Mouse (Mus musculus) forebrain, embryonic 11.5 days (tissue): ENCODE measurements around the gene App. TPM values are rescaled to one million over a fixed set of nuclear protein-coding genes. Genes with fewer than 3 reads are reported as not detected.

ENCODE experiments used
- ATAC-seq: fragments of 200-750 bp; cut with Nextera tagmentation; replicated peaks from 2 replicates; pipeline ENCODE4 v1.8.0; 2017; ENCODE audit warnings: moderate TSS enrichment; ENCODE audit not compliant: low FRiP score
- DNase-seq: peaks from one replicate; pipeline ENCODE4 v3.0.0-alpha.2; 2017; ENCODE audit warnings: low spot score
- H3K27ac ChIP-seq: fragments of 300-500 bp; sonication (generic); 2 replicates; pipeline ENCODE4 v1.5.1; 2014; ENCODE audit warnings: low read depth, low read length
- H3K27me3 ChIP-seq: fragments of 300-500 bp; sonication (generic); 2 replicates; pipeline ENCODE4 v1.6.1; 2014; ENCODE audit warnings: mild to moderate bottlenecking, low read length, mixed read lengths; ENCODE audit not compliant: control insufficient read depth, insufficient read depth
- H3K36me3 ChIP-seq: fragments of 300-500 bp; sonication (generic); 2 replicates; pipeline ENCODE4 v1.6.1; 2014; ENCODE audit warnings: mild to moderate bottlenecking, low read length, moderate library complexity, mixed read lengths; ENCODE audit not compliant: control insufficient read depth, insufficient read depth
- H3K4me1 ChIP-seq: fragments of 300-500 bp; sonication (generic); replicated peaks from 2 replicates; pipeline ENCODE4 v1.6.1; 2014; ENCODE audit warnings: low read length, mixed read lengths; ENCODE audit not compliant: control insufficient read depth, insufficient read depth
- H3K4me2 ChIP-seq: fragments of 300-500 bp; sonication (generic); 2 replicates; pipeline ENCODE4 v1.6.1; 2014; ENCODE audit warnings: low read depth, mild to moderate bottlenecking, low read length, moderate library complexity, mixed read lengths; ENCODE audit not compliant: severe bottlenecking
- H3K4me3 ChIP-seq: fragments of 300-500 bp; sonication (generic); 2 replicates; pipeline ENCODE4 v1.5.1; 2014; ENCODE audit warnings: low read depth, low read length
- H3K9ac ChIP-seq: fragments of 300-500 bp; sonication (generic); 2 replicates; pipeline ENCODE4 v1.6.1; 2014; ENCODE audit warnings: low read length
- H3K9me3 ChIP-seq: fragments of 300-500 bp; sonication (generic); 2 replicates; pipeline ENCODE4 v1.6.1; 2016; ENCODE audit warnings: low read length, mixed read lengths; ENCODE audit not compliant: control insufficient read depth
- WGBS: fragments of 180-500 bp; shearing (Covaris S2); extraction: QIAGEN DNeasy Blood & Tissue Kit; methylation state at CpG from one replicate; pipeline ENCODE4 v1.1.7; 2014; 5-methylcytosine and 5-hydroxymethylcytosine counted together
- polyA plus RNA-seq: library from polyadenylated mRNA; unstranded; fragments of >200 nt; fragmentation: Nextera tagmentation; extraction: Ambion mirVana; gene quantifications from 2 replicates; pipeline ENCODE4 v1.2.1, GENCODE M21; 2014

App gene
- polyA plus RNA-seq, 1 experiment from 2014 or later = 134 TPM

GRCm38 (mm10) chr16:85099487-85099886, 74.1 kb downstream of the App start:
- Histone ChIP-seq H3K4me2 (no peak overlapping the region), H3K27me3 (no peaks in the 10 kb centered on the region), H3K9me3 (no peaks in the 10 kb centered on the region), H3K4me3 (no peak overlapping the region), H3K27ac (no peak overlapping the region), H3K36me3 (no peaks in the 10 kb centered on the region; the same call in 1 of the 2 replicates), H3K4me1 (no peaks in the 10 kb centered on the region), H3K9ac (no peak overlapping the region)
- WGBS = 70% methylated on average over 7 of the region's 7 CpGs
- no peak for DNase-seq
- no peak for ATAC-seq

- no peak overlapping the region for H3K27ac ChIP-seq
- H3K4me1 ChIP-seq = no peaks in the 10 kb centered on the region
- 92% methylated on average over 7 of the region's 7 CpGs for WGBS
- H3K4me3 ChIP-seq = no peak overlapping the region
- no peak overlapping the region for H3K4me2 ChIP-seq
- H3K27me3 ChIP-seq = no peaks in the 10 kb centered on the region
- H3K9ac ChIP-seq = no peak overlapping the region
- no peaks in the 10 kb centered on the region for H3K9me3 ChIP-seq
- no peaks in the 10 kb centered on the region; the same call in 1 of the 2 replicates for H3K36me3 ChIP-seq
- DNase-seq (no peak), ATAC-seq (no peak)
These were observed 74.5 kb downstream of the App start for GRCm38 (mm10) chr16:85099044-85099443.

GRCm38 (mm10) chr16:85096396-85096795, 77.2 kb downstream of the App start:
- H3K36me3 ChIP-seq = no peaks in the 10 kb centered on the region; the same call in 1 of the 2 replicates
- peaks cover 4% of the 10 kb centered on the region for H3K4me1 ChIP-seq
- H3K27ac ChIP-seq = no peak overlapping the region
- H3K4me3 ChIP-seq = no peak overlapping the region
- no peak overlapping the region for H3K4me2 ChIP-seq
- no peaks in the 10 kb centered on the region for H3K9me3 ChIP-seq
- 52% methylated on average over 6 of the region's 6 CpGs for WGBS
- ATAC-seq = no peak
- no peaks in the 10 kb centered on the region for H3K27me3 ChIP-seq
- no peak overlapping the region for H3K9ac ChIP-seq
- DNase-seq = no peak

- Histone ChIP-seq H3K9me3 (no peaks in the 10 kb centered on the region), H3K4me2 (no peak overlapping the region), H3K36me3 (no peaks in the 10 kb centered on the region; the same call in 1 of the 2 replicates), H3K9ac (no peak overlapping the region), H3K4me1 (peaks cover 9% of the 10 kb centered on the region), H3K4me3 (no peak overlapping the region), H3K27ac (no peak overlapping the region), H3K27me3 (no peaks in the 10 kb centered on the region)
- ATAC-seq (no peak), DNase-seq (no peak)
- 78% methylated on average over 2 of the region's 2 CpGs for WGBS
These were observed 77.6 kb downstream of the App start for GRCm38 (mm10) chr16:85095923-85096322.

GRCm38 (mm10) chr16:85092644-85093091, 80.9 kb downstream of the App start:
- Histone ChIP-seq H3K27ac (no peak overlapping the region; the same call in 1 of the 2 replicates), H3K36me3 (no peaks in the 10 kb centered on the region; the same call in 1 of the 2 replicates), H3K4me3 (no peak overlapping the region), H3K4me2 (no peak overlapping the region), H3K27me3 (no peaks in the 10 kb centered on the region), H3K9ac (no peak overlapping the region), H3K9me3 (no peaks in the 10 kb centered on the region), H3K4me1 (peaks cover 9% of the 10 kb centered on the region)
- DNase-seq = peak; percentile 68
- 22% methylated on average over 9 of the region's 9 CpGs for WGBS
- ATAC-seq = peak; percentile 85

DNA sequence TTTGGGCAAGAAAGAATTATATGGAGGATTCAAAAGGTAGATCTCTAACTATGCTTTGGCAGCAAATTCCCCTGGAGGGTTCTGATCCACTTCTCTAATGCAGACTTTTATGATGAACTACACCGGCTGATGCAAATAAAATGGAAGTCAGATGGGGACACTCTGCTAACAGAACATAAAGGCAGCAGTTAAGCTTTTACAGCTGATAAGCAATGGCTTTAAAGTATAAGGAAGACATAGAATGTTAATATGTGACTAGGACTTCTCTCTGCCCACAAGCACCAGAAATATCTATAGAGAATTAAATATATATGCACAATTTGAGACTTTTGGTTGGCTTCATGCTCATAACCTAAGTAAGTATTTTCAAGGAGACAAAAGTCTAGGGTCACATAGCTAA, 81.4 kb downstream of the App start:
- no peak overlapping the region for H3K4me3 ChIP-seq
- no peak; the same call in 1 of the 2 replicates for ATAC-seq
- no peak overlapping the region for H3K4me2 ChIP-seq
- H3K27ac ChIP-seq = peak overlapping the region; percentile 38; the same call in 1 of the 2 replicates
- H3K4me1 ChIP-seq = peaks cover 9% of the 10 kb centered on the region
- no peaks in the 10 kb centered on the region for H3K9me3 ChIP-seq
- no peak overlapping the region for H3K9ac ChIP-seq
- 77% methylated on average over 1 of the region's 1 CpGs for WGBS
- no peaks in the 10 kb centered on the region; the same call in 1 of the 2 replicates for H3K36me3 ChIP-seq
- no peaks in the 10 kb centered on the region for H3K27me3 ChIP-seq
- no peak for DNase-seq

DNA sequence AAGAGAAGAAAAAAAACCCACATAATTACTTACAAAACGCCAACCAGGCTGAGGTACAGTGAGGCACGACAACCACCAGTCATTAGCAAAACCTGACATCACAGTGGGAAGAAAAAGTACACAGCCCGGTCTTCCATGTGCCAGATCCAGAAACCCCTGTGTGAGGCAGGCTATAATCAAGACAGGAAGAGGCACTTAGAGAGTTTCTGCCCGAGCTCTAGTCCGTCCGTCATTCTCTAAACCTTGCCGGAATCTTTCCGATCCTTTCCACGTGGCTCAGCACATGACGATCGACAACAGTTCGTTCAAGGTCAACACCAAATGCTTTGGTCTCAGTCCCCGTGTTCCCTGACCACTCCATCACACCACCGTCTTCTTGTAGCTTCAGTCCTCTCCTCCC, 82.6 kb downstream of the App start:
- DNase-seq (no peak), ATAC-seq (no peak; the same call in 1 of the 2 replicates)
- 76% methylated on average over 14 of the region's 14 CpGs for WGBS
- Histone ChIP-seq H3K4me1 (peaks cover 9% of the 10 kb centered on the region), H3K36me3 (no peaks in the 10 kb centered on the region), H3K4me2 (no peak overlapping the region), H3K27me3 (no peaks in the 10 kb centered on the region), H3K9ac (no peak overlapping the region), H3K27ac (peak overlapping the region; percentile 55; the same call in 1 of the 2 replicates), H3K9me3 (no peaks in the 10 kb centered on the region), H3K4me3 (no peak overlapping the region)

GRCm38 (mm10) chr16:85088126-85088525, 85.4 kb downstream of the App start:
- Histone ChIP-seq H3K27ac (no peak overlapping the region), H3K27me3 (no peaks in the 10 kb centered on the region)

DNA sequence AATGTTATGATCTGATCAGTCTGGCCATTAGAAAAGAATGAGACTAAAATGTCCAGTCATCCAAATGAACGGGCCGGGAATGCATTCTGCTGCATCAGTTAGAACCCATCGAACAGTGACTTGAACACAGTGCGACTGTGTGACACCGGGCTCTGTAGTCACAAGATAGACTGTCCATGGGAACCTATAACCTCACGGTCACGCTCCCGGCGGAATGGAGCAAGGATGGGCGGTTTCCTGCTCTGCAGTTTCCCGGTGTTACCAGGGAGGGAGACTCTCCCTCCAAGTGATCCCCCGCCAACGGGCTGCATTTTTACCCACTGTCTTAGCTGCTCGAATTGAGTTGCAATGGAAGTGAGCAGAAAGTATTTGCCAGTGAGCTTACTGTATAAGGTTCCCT, 87.3 kb downstream of the App start:
- no peak overlapping the region for H3K9ac ChIP-seq
- no peaks in the 10 kb centered on the region for H3K27me3 ChIP-seq
- peaks cover 4% of the 10 kb centered on the region for H3K4me1 ChIP-seq
- H3K4me2 ChIP-seq = no peak overlapping the region
- no peak for ATAC-seq
- no peak overlapping the region for H3K27ac ChIP-seq
- no peak overlapping the region for H3K4me3 ChIP-seq
- H3K36me3 ChIP-seq = no peaks in the 10 kb centered on the region
- no peak for DNase-seq
- WGBS = 89% methylated on average over 14 of the region's 14 CpGs
- H3K9me3 ChIP-seq = no peaks in the 10 kb centered on the region

More at GRCm38 (mm10) chr16:85088126-85088525, 85.4 kb downstream of the App start:
- H3K4me3 ChIP-seq = no peak overlapping the region
- H3K4me2 ChIP-seq = no peak overlapping the region
- ATAC-seq = no peak
- 78% methylated on average over 10 of the region's 10 CpGs for WGBS
- no peak for DNase-seq
- H3K9ac ChIP-seq = no peak overlapping the region
- no peaks in the 10 kb centered on the region for H3K9me3 ChIP-seq
- peaks cover 9% of the 10 kb centered on the region for H3K4me1 ChIP-seq
- no peaks in the 10 kb centered on the region for H3K36me3 ChIP-seq
